Mouse (Mus musculus): ENCODE measurements at regions not wholly inside any gene's neighbourhood (a gene's known extent, or its start where the extent isn't known, plus 50 kb on each side); places are given as distances from the start of the nearest gene placed in this dataset.

- no peaks in the 10 kb centered on the region for H3K9me3 ChIP-seq (ENCODE audit: control insufficient read depth, low read length)
- ATAC-seq (ENCODE audit: low FRiP score, low TSS enrichment) (0 out of 2 replicates have a peak, but pooled peaks have one; percentile 27), DNase-seq (peak; percentile 75)
- H3K9ac ChIP-seq (replicated peaks; ENCODE audit: low read length), result no peak overlapping the region
- 50% methylated on average over 6 of the region's 6 CpGs for WGBS
- no peaks in the 10 kb centered on the region for H3K4me1 ChIP-seq (ENCODE audit: control insufficient read depth, insufficient read depth, low read length)
- H3K27ac ChIP-seq (replicated peaks; ENCODE audit: low read depth, low read length), result no peak overlapping the region
- H3K27me3 ChIP-seq (ENCODE audit: control insufficient read depth, insufficient read depth, low read length), result no peaks in the 10 kb centered on the region
- no peaks in the 10 kb centered on the region for H3K36me3 ChIP-seq (ENCODE audit: control insufficient read depth, insufficient read depth, low read length)
- no peak overlapping the region for H3K4me2 ChIP-seq (ENCODE audit: low read length)
- no peak overlapping the region for H3K4me3 ChIP-seq (replicated peaks; ENCODE audit: low read depth, low read length)
These were observed 88.5 kb upstream of the Pfkp start for GRCm38 (mm10) chr13:6736984-6737566.

Measured in midbrain, embryonic 14.5 days (tissue).